Mouse (Mus musculus) MEL (cell line): ENCODE results near the gene Srp9.
A peak's percentile ranks its signal among the peaks of the same experiment; 100 is the strongest.

Experiments used
- CHD1 ChIP-seq: IDR thresholded peaks from 2 replicates; pipeline ENCODE4 v1.6.1; 2012; ENCODE audit warnings: low read depth, mild to moderate bottlenecking, inconsistent platforms, low read length, improper control_type of control experiment
- CTCF ChIP-seq, 3 experiments: IDR thresholded peaks in 2 of 3; conservative IDR thresholded peaks in 1 of 3; 2 replicates each; pipeline ENCODE4 v1.5.1; 2011 to 2012; ENCODE audit warnings: low read length in 3 of 3, low read depth in 2 of 3, mild to moderate bottlenecking in 2 of 3, improper control_type of control experiment in 1 of 3, inconsistent platforms in 1 of 3, mixed read lengths in 1 of 3, moderate library complexity in 1 of 3; ENCODE audit not compliant: control insufficient read depth in 1 of 3, insufficient read depth in 1 of 3, poor library complexity in 1 of 3, severe bottlenecking in 1 of 3
- E2F4 ChIP-seq: IDR thresholded peaks from 2 replicates; pipeline ENCODE4 v1.6.1; 2011; ENCODE audit warnings: low read depth, low read length, improper control_type of control experiment, borderline replicate concordance
- EP300 ChIP-seq, 2 experiments: IDR thresholded peaks; 2 replicates each; pipeline ENCODE4 v1.6.1; 2011; ENCODE audit warnings: improper control_type of control experiment in 2 of 2, low read length in 2 of 2, low read depth in 1 of 2, mild to moderate bottlenecking in 1 of 2
- POLR2A ChIP-seq, 2 experiments: IDR thresholded peaks; 2 replicates each; pipeline ENCODE4 v1.6.1; 2011 to 2012; ENCODE audit warnings: low read length in 2 of 2, mild to moderate bottlenecking in 2 of 2, control low read depth in 1 of 2, improper control_type of control experiment in 1 of 2, low read depth in 1 of 2, moderate library complexity in 1 of 2; ENCODE audit not compliant: control insufficient read depth in 1 of 2, insufficient read depth in 1 of 2, poor library complexity in 1 of 2
- POLR2AphosphoS2 ChIP-seq: IDR thresholded peaks from 2 replicates; pipeline ENCODE4 v1.6.1; 2011; ENCODE audit warnings: low read length, improper control_type of control experiment
- POLR2AphosphoS5 ChIP-seq: IDR thresholded peaks from 2 replicates; pipeline ENCODE4 v1.6.1; 2012; ENCODE audit warnings: low read depth, borderline replicate concordance, mild to moderate bottlenecking, inconsistent platforms, low read length, moderate library complexity, mixed read lengths
- TAL1 ChIP-seq: IDR thresholded peaks from 2 replicates; pipeline ENCODE4 v1.6.1; 2012; ENCODE audit warnings: mild to moderate bottlenecking, inconsistent platforms, low read length, moderate library complexity, mixed read lengths
- USF1 ChIP-seq: IDR thresholded peaks from 2 replicates; pipeline ENCODE4 v1.6.1; 2014; ENCODE audit warnings: low read depth, mild to moderate bottlenecking, inconsistent platforms, low read length, improper control_type of control experiment, moderate library complexity
- ZC3H11A ChIP-seq: IDR thresholded peaks from 2 replicates; pipeline ENCODE4 v1.6.1; 2012; ENCODE audit warnings: low read depth, mild to moderate bottlenecking, inconsistent platforms, low read length, improper control_type of control experiment
- ZKSCAN1 ChIP-seq: IDR thresholded peaks from 2 replicates; pipeline ENCODE4 v1.6.1; 2012; ENCODE audit warnings: low read depth, mild to moderate bottlenecking, inconsistent platforms, low read length, improper control_type of control experiment, moderate library complexity
- ZMIZ1 ChIP-seq: IDR thresholded peaks from 2 replicates; pipeline ENCODE4 v1.6.1; 2012; ENCODE audit warnings: low read depth, mild to moderate bottlenecking, inconsistent platforms, low read length, improper control_type of control experiment, moderate library complexity

GRCm38 (mm10) chr1:182143288-182143687, 18.8 kb downstream of the Srp9 start:
- no peak for TF ChIP-seq EP300 (IDR thresholded peaks at IDR 0.05; ENCODE audit: low read depth in 1 of 2, low read length in 2 of 2)
- peak; percentile 65 to 72 (median 69) for TF ChIP-seq CTCF (IDR thresholded peaks at IDR 0.05 in 2 of 3, conservative IDR thresholded peaks at IDR 0.05 in 1 of 3; ENCODE audit: control insufficient read depth in 1 of 3, insufficient read depth in 1 of 3, low read depth in 2 of 3, low read length in 3 of 3, poor library complexity in 1 of 3, severe bottlenecking in 1 of 3)
- TF ChIP-seq CHD1: no peak
- TF ChIP-seq POLR2AphosphoS5: no peak
- TF ChIP-seq ZC3H11A: peak; percentile 25; the same call in 1 of the 2 replicates
- TF ChIP-seq USF1: no peak
- no peak for TF ChIP-seq POLR2A (IDR thresholded peaks at IDR 0.05; ENCODE audit: control insufficient read depth in 1 of 2, insufficient read depth in 1 of 2, low read depth in 1 of 2, low read length in 2 of 2, poor library complexity in 1 of 2)
- no peak for TF ChIP-seq ZMIZ1
- no peak for TF ChIP-seq POLR2AphosphoS2
- no peak for TF ChIP-seq E2F4
- TF ChIP-seq TAL1: no peak
- no peak for TF ChIP-seq ZKSCAN1
